In the genomic region with DNA sequence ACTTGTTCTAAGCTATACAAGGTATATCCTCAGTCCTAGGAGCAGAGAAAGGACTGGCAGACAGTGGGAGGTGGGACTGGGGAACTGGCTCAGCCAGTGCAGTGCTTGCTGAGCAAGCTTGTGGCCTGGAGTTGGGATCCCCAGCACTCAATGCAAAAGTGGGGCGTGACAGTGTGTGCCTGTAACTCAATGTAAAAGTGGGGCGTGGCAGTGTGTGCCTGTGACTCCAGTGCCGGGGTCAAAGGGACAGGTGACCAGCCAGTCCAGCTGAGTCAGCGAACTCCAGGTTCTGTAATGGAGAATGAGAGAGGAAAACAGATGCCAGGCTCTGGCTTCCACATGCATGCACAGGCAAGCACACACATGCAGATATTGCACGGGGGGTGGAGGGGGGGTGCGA, we compare ENCODE assay signal across 10 mouse cellular contexts. TPM values are rescaled to one million over a fixed set of nuclear protein-coding genes. Genes with fewer than 3 reads are reported as not detected.
DNase-seq lines count a peak whose midpoint lies in the region; ATAC-seq and TF ChIP-seq lines count a peak whose summit lies in the region.
"Had no signal": no experiment of that assay in that cellular context is flagged by ENCODE, and none has a peak within 500 bp of the region (broad histone marks: within the 10 kb centered on the region; RNA-seq: fewer than 3 reads in every experiment).

No protein-coding gene starts in this region.

- no peak overlapping the region for H3K4me3 ChIP-seq in heart, adult 2 months
- no peak overlapping the region for H3K4me3 ChIP-seq in lung, embryonic 15.5 days
- no peak overlapping the region for H3K4me3 ChIP-seq in stomach, embryonic 14.5 days (ENCODE audit: low read depth, low read length)
- H3K4me3 ChIP-seq: forebrain, embryonic 13.5 days had no signal

- H3K27me3 ChIP-seq in heart, adult 2 months (ENCODE audit: control insufficient read depth, insufficient read depth, low read length): no peaks in the 10 kb centered on the region
- no peaks in the 10 kb centered on the region for H3K27me3 ChIP-seq in lung, embryonic 15.5 days
- H3K27me3 ChIP-seq in stomach, embryonic 14.5 days (ENCODE audit: control insufficient read depth, insufficient read depth, low read length): no peaks in the 10 kb centered on the region
- H3K27me3 ChIP-seq: forebrain, embryonic 13.5 days had no signal

- peaks cover 14% of the 10 kb centered on the region for H3K4me1 ChIP-seq in heart, adult 2 months (ENCODE audit: control insufficient read depth, insufficient read depth, low read length)
- peaks cover 47% of the 10 kb centered on the region for H3K4me1 ChIP-seq in lung, embryonic 15.5 days
- H3K4me1 ChIP-seq in stomach, embryonic 14.5 days (ENCODE audit: control insufficient read depth, insufficient read depth, low read length): peaks cover 17% of the 10 kb centered on the region; the same call in 1 of the 2 replicates

- no peak for TF ChIP-seq POLR2A in heart, adult 2 months (IDR thresholded peaks at IDR 0.05; ENCODE audit: insufficient read depth, low read depth, low read length)

- no peak for DNase-seq in heart, adult 2 months
- DNase-seq in heart, adult 9 months (ENCODE audit: low spot score in 2 of 2): no peak
- DNase-seq in lung, postnatal 14 days: no peak
- peak; percentile 52 for DNase-seq in kidney, postnatal 14 days
- no peak for DNase-seq in gastrocnemius, postnatal 4 days (ENCODE audit: low spot score in 2 of 2)
- no peak for DNase-seq in adrenal gland, adult 8-10 months
- DNase-seq: cerebellum, postnatal 10 days had no signal

- peak overlapping the region; percentile 72 for H3K27ac ChIP-seq in heart, adult 2 months
- H3K27ac ChIP-seq in lung, embryonic 15.5 days: peak overlapping the region; percentile 5
- H3K27ac ChIP-seq in stomach, embryonic 14.5 days (ENCODE audit: low read length): peak overlapping the region; percentile 34; the same call in 1 of the 2 replicates
- H3K27ac ChIP-seq: forebrain, embryonic 13.5 days had no signal

- H3K4me2 ChIP-seq in lung, embryonic 15.5 days: no peak overlapping the region
- H3K4me2 ChIP-seq in stomach, embryonic 14.5 days (replicated peaks; ENCODE audit: low read depth, low read length): no peak overlapping the region
- H3K4me2 ChIP-seq: forebrain, embryonic 13.5 days had no signal

- TF ChIP-seq EP300 in heart, adult 2 months (IDR thresholded peaks at IDR 0.05; ENCODE audit: insufficient read depth, low read depth, low read length): no peak

- no peak overlapping the region for H3K9ac ChIP-seq in heart, adult 2 months (ENCODE audit: low read depth, low read length)
- no peak overlapping the region for H3K9ac ChIP-seq in lung, embryonic 15.5 days
- H3K9ac ChIP-seq in stomach, embryonic 14.5 days (replicated peaks; ENCODE audit: low read depth, low read length): no peak overlapping the region
- H3K9ac ChIP-seq: forebrain, embryonic 13.5 days had no signal

- H3K36me3 ChIP-seq in heart, adult 2 months (ENCODE audit: control insufficient read depth, insufficient read depth, low read length): no peaks in the 10 kb centered on the region
- H3K36me3 ChIP-seq in lung, embryonic 15.5 days: 0 out of 2 replicates have a peak, but pooled peaks cover 3% of the 10 kb centered on the region
- H3K36me3 ChIP-seq in stomach, embryonic 14.5 days (ENCODE audit: control insufficient read depth, insufficient read depth, low read length): no peaks in the 10 kb centered on the region

- WGBS in heart, adult 2 months: 90% methylated on average over 6 of the region's 6 CpGs
- 74% methylated on average over 6 of the region's 6 CpGs for WGBS in lung, embryonic 15.5 days
- 75% methylated on average over 6 of the region's 6 CpGs for WGBS in stomach, embryonic 14.5 days

- no peak for TF ChIP-seq CTCF in heart, adult 2 months (IDR thresholded peaks at IDR 0.05)

- no peaks in the 10 kb centered on the region for H3K9me3 ChIP-seq in lung, embryonic 15.5 days
- no peaks in the 10 kb centered on the region for H3K9me3 ChIP-seq in stomach, embryonic 14.5 days (ENCODE audit: control insufficient read depth, low read depth, low read length)
- H3K9me3 ChIP-seq: forebrain, embryonic 13.5 days had no signal

- intact Hi-C loops in heart, adult 2 months (cut with DNase I): no loop called here

- ATAC-seq in lung, embryonic 15.5 days (ENCODE audit: borderline replicate concordance, extremely low read depth, low FRiP score, low TSS enrichment): peak; percentile 40; the same call in 1 of the 2 replicates
- peak; percentile 57 for ATAC-seq in stomach, embryonic 14.5 days (ENCODE audit: insufficient number of reproducible peaks, insufficient read depth, low FRiP score, low read depth)
- ATAC-seq: forebrain, embryonic 13.5 days had no signal

- H3K79me2 ChIP-seq in heart, adult 2 months (replicated peaks; ENCODE audit: control insufficient read depth, insufficient read depth, low read length): no peaks in the 10 kb centered on the region

RNA-seq across cellular contexts. Expression of a gene that starts 57.0 kb away (rescaled TPM):
- total RNA-seq in heart, adult 2 months (2021): under 1 TPM; 0.20 to 0.34 TPM
- 0.85 and 1.4 TPM in 2 replicates for polyA plus RNA-seq in heart, adult 2 months (2012; rRNA removed)
- 39.4 and 40.2 TPM in 2 replicates for polyA plus RNA-seq in lung, embryonic 15.5 days (2015; fragmentation: Nextera tagmentation; extraction: Ambion mirVana)
- polyA plus RNA-seq in stomach, embryonic 14.5 days (2014; fragmentation: Nextera tagmentation; extraction: Ambion mirVana): 31.6 and 37.9 TPM in 2 replicates
- 1 to 10 TPM in 1 of 2 experiments, under 1 TPM in 1; 0.86 to 1.7 TPM for total RNA-seq in gastrocnemius, postnatal 4 days (2021)
- 1 to 10 TPM; 2.4 to 4.6 (median 4.4) TPM for total RNA-seq in adrenal gland, adult 8-10 months (2022)

Comparison
In these comparisons a context has a peak if more than half of its experiments do, and no peak if none do; other contexts are left out.
1. H3K27ac ChIP-seq: peak in every context shown above with its lines; median percentile 72 in heart, adult 2 months; 34 in stomach, embryonic 14.5 days; 5 in lung, embryonic 15.5 days.